12 mouse cellular contexts compared by ENCODE assay signal in genomic region chr6:143154885-143155284, GRCm38 (mm10). TPM values are rescaled to one million over a fixed set of nuclear protein-coding genes. Genes with fewer than 3 reads are reported as not detected.
DNase-seq lines count a peak whose midpoint lies in the region; ATAC-seq lines count a peak whose summit lies in the region.
"Had no signal": no experiment of that assay in that cellular context is flagged by ENCODE, and none has a peak within 500 bp of the region (broad histone marks: within the 10 kb centered on the region; RNA-seq: fewer than 3 reads in every experiment).

No protein-coding gene starts in this region.

- ATAC-seq in kidney, embryonic 15.5 days (replicated peaks; ENCODE audit: low FRiP score), result no peak
- no peak for ATAC-seq in liver, embryonic 12.5 days
- ATAC-seq: forebrain, postnatal 0 days had no signal

- H3K4me1 ChIP-seq in kidney, embryonic 15.5 days, result peaks cover 55% of the 10 kb centered on the region
- peaks cover 24% of the 10 kb centered on the region for H3K4me1 ChIP-seq in liver, embryonic 12.5 days

- no peaks in the 10 kb centered on the region for H3K27me3 ChIP-seq in kidney, embryonic 15.5 days
- H3K27me3 ChIP-seq in liver, embryonic 12.5 days (replicated peaks), result no peaks in the 10 kb centered on the region
- H3K27me3 ChIP-seq: neural tube, embryonic 13.5 days had no signal

- H3K4me2 ChIP-seq in kidney, embryonic 15.5 days, result 0 out of 2 replicates have a peak overlapping the region, but pooled peaks have one; percentile 6
- H3K4me2 ChIP-seq in liver, embryonic 12.5 days, result no peak overlapping the region
- H3K4me2 ChIP-seq: neural tube, embryonic 13.5 days had no signal

- H3K27ac ChIP-seq in kidney, embryonic 15.5 days, result peak overlapping the region; percentile 80
- H3K27ac ChIP-seq in liver, embryonic 12.5 days, result no peak overlapping the region
- H3K27ac ChIP-seq: macrophage; neural tube, embryonic 13.5 days had no signal

- no peak overlapping the region for H3K9ac ChIP-seq in kidney, embryonic 15.5 days
- H3K9ac ChIP-seq in liver, embryonic 12.5 days, result no peak overlapping the region
- H3K9ac ChIP-seq: forebrain, postnatal 0 days; neural tube, embryonic 13.5 days had no signal

- DNase-seq in adrenal gland, adult (ENCODE audit: inconsistent age in 2 of 2, low spot score in 1 of 2), result peak; percentile 71 to 92
- no peak for DNase-seq in adrenal gland, postnatal 4 days (ENCODE audit: low spot score in 2 of 2)
- DNase-seq in adrenal gland, adult 2 months, result peak; percentile 74
- DNase-seq in lung, postnatal 14 days, result peak; percentile 44
- no peak for DNase-seq in frontal cortex, postnatal 14 days (ENCODE audit: low spot score in 2 of 2)
- no peak for DNase-seq in urinary bladder, postnatal 10 days (ENCODE audit: low spot score)
- DNase-seq: cerebellum, postnatal 14 days; forebrain, postnatal 0 days had no signal

- H3K9me3 ChIP-seq in kidney, embryonic 15.5 days (replicated peaks), result no peaks in the 10 kb centered on the region
- H3K9me3 ChIP-seq in liver, embryonic 12.5 days (replicated peaks), result no peaks in the 10 kb centered on the region
- H3K9me3 ChIP-seq: neural tube, embryonic 13.5 days had no signal

- no peak overlapping the region for H3K4me3 ChIP-seq in kidney, embryonic 15.5 days (replicated peaks)
- H3K4me3 ChIP-seq in liver, embryonic 12.5 days, result no peak overlapping the region
- H3K4me3 ChIP-seq: neural tube, embryonic 13.5 days had no signal

- no peaks in the 10 kb centered on the region for H3K36me3 ChIP-seq in kidney, embryonic 15.5 days
- H3K36me3 ChIP-seq in liver, embryonic 12.5 days, result no peaks in the 10 kb centered on the region
- H3K36me3 ChIP-seq: neural tube, embryonic 13.5 days had no signal

- 47% methylated on average over 13 of the region's 13 CpGs for WGBS in kidney, embryonic 15.5 days
- 73% methylated on average over 13 of the region's 13 CpGs for WGBS in liver, embryonic 12.5 days (ENCODE audit: insufficient replicate concordance)

RNA-seq across cellular contexts. Expression of gene Etnk1, which starts 12.1 kb away (rescaled TPM):
- 100 to 1,000 TPM; 102 to 108 TPM for total RNA-seq in adrenal gland, postnatal 4 days (2021)
- 10 to 100 TPM; 92.4 to 98.3 TPM for total RNA-seq in adrenal gland, adult 2 months (2021)
- polyA plus RNA-seq in adrenal gland, adult 2 months (2012; rRNA removed), result 42.0 and 111 TPM in 2 replicates
- 26.4 and 28.2 TPM in 2 replicates for polyA plus RNA-seq in kidney, embryonic 15.5 days (2015; fragmentation: Nextera tagmentation; extraction: Ambion mirVana)
- polyA plus RNA-seq in liver, embryonic 12.5 days (2016; fragmentation: Nextera tagmentation; extraction: Ambion mirVana), result 17.4 and 17.5 TPM in 2 replicates

RNA-seq across cellular contexts. Expression of gene C2cd5, which starts 54.9 kb away (rescaled TPM):
- total RNA-seq in adrenal gland, postnatal 4 days (2021), result 10 to 100 TPM; 33.6 to 37.2 TPM
- 10 to 100 TPM; 12.3 to 19.8 TPM for total RNA-seq in adrenal gland, adult 2 months (2021)
- 5.3 and 5.9 TPM in 2 replicates for polyA plus RNA-seq in adrenal gland, adult 2 months (2012; rRNA removed)
- polyA plus RNA-seq in kidney, embryonic 15.5 days (2015; fragmentation: Nextera tagmentation; extraction: Ambion mirVana), result 31.5 and 34.3 TPM in 2 replicates
- 22.2 and 22.7 TPM in 2 replicates for polyA plus RNA-seq in liver, embryonic 12.5 days (2016; fragmentation: Nextera tagmentation; extraction: Ambion mirVana)

Comparison
In these comparisons a context has a peak if more than half of its experiments do, and no peak if none do; other contexts are left out.
1. DNase-seq: peak in adrenal gland, adult (2 of 2), adrenal gland, adult 2 months (single experiment) and lung, postnatal 14 days (single experiment); none in adrenal gland, postnatal 4 days (0 of 2), frontal cortex, postnatal 14 days (0 of 2) and urinary bladder, postnatal 10 days (single experiment).